Mouse (Mus musculus) gastrocnemius, postnatal 25 days (tissue): ENCODE results near the gene Gm5800. TPM values are rescaled to one million over a fixed set of nuclear protein-coding genes. Genes with fewer than 3 reads are reported as not detected.
"Not testable (repeated sequence)": the region's sequence is repeated elsewhere in the genome, so short reads cannot be mapped to it uniquely, and the experiment has no call there.

Source experiments
- DNase-seq: peaks from one replicate; pipeline ENCODE4 v3.0.0; 2022
- long read RNA-seq, 2 experiments: library from polyadenylated mRNA; stranded (forward); transcript quantifications; one replicate each; pipeline ENCODE4 v2.0.0; 2021
- total RNA-seq, 2 experiments: library from RNA; stranded (reverse); gene quantifications; 1 replicate in 1 of 2; 2 replicates in 1 of 2; pipeline ENCODE4 v1.2.3; 2021

Gene Gm5800
- not detected for total RNA-seq
- long read RNA-seq, experiment 1: 0 reads
- long read RNA-seq, experiment 2: 0 reads

DNA sequence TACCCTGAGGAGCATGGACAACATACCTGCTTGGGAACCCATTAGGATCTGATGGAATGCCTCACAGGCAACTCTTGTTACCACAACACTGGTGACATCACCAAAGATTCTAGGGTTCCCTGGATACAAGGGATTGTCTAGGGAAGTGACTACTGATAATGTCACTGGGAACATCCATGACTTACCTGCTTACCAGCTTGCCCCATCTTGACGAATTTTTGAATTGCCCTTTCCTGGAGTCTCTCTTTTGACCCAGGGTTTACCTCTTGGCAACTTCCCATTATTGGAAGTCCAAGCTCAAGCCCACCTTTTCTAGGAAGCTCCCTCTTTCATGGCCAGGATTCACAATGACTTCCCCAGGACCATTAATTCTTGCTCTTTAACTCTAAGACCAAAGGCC, at the start of gene Gm5800:
Gm5800 (minus strand) TSS at position 101 of the 400 bp plus-strand sequence.
- no peak for DNase-seq

DNA sequence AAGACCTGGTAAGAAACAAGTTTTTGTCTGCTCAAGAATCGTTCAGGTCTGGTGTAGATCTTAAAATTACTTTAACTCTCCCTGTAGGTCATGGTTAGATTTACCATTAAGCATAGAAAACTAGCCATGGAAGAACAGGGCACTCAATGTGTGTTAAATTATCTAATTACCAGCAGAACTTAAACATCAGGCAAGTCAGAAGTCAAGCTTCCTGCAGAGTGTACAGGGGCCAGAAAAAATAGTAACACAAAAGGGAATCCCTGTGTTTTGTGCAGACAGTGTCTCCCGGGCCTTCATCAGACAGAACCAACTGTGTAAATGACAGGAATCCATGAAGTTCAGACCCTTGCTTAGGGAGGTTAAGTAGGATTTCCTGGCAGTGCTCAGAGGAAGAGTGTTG, 39.0 kb upstream of the Gm5800 start:
- DNase-seq: no peak

DNA sequence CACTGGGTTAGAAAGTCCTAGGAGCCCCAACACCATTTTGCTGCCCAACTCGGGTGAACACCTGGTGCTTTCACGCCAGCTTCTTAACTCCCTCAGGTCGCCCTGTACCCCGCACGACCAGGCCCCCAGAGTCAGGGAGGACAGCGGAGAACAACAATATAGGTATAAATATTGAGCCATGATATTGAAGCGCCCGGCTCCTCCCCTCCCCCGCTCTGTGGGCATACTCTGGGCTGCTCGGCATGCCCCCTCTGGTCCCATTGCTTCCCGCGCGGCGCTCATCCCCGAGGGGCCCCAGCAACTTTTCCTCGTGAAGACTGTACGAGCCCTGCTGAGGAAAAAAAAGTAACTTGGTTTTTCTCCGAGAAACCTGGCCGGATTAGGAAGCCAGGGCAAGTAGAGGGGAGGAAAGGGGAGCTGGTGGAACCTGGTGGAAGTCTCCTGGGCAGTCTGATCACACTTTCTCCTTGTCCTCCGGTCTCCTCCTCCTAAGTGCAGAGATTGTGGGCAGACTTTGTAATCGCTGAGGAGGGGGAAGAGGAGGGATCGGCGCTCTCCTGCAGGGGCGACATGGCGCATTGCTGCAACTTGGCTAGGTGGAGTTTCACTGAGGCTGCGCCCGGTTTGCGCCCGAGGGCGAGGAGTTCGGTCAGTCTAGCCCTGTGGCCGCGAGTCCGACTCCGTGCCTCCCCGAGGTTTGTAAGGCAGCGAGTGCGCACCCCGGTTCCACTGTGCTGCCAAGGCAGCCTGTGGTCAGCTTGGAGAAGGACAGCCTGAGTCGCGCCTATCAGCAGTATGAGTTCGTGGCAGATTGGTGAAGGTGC, 23.6 kb upstream of the Gm5800 start:
- DNase-seq: no peak

DNA sequence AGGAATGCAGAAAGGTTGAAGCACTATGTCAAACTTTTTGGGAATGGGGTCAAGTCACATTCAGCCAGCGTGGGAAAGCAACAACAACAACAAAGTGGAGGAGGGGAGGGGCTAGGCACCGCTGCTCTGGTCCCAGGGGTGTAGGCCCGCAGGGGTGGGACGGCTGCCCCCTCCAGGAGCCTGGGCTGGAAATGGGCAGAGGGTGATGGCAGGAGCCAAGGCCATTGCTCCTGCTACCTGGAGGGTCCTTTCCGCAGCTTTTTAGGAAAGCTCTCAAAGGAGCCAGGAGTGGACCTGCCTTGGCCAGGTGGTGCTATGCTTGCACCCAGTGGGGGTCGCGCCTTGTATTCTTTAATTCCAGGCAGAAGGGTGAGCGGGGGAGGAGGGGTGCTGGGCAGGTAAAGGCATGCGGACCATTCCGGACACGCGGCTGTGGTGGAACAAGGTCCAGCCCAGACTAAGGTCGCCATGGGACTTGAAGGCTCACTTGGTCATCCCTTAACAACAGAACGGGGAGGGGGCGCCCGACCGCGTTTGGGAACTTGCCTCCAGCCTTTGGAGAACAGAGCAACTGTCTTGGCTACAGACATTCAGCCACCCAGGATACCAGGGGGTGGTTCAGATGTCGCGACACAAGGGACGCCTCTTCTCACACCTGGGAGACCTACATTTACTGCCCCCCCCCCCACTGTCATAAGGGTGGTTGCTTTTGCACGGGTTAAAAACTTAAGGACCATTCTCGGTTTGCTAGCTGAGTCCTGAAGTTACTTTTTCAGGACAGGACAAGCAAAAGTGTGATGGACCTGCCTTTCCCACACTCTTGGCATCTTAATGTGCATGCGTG, 22.4 kb upstream of the Gm5800 start:
- no peak for DNase-seq

DNA sequence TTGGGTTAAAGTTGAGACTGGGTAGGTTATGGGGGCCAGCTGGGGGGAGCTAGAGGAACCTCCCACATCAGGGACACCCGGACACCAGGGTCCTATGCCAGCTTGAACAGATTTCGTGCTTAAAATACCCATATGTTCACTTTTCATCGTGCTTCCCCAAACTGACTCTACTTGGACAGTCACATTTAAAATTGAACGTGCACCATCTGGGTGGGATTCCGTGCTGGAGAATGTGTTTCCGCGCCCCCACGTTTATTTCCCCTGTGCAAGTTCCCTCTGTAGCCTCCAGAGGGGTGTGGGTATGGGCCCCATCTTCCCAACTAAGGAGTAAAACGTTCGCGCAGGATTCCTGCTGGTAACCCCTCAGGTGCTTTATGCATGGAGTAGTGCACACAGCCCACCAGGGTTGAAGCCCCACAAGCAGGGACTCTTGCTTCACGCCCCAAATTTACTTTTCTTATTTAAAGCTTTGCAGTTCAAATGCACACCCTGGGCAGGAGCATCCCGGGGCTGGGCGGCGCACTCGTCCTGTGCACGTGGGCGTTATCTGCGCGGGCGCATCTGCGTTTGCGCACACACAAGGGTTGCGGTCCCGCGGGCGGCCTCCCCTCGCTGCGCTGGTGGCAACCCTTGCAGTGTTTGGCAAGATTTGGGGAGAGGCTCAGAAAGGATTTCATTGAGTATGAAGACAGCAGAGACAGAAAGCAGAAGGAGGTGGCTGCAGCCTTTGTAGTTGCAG, 21.6 kb upstream of the Gm5800 start:
- DNase-seq: no peak

DNA sequence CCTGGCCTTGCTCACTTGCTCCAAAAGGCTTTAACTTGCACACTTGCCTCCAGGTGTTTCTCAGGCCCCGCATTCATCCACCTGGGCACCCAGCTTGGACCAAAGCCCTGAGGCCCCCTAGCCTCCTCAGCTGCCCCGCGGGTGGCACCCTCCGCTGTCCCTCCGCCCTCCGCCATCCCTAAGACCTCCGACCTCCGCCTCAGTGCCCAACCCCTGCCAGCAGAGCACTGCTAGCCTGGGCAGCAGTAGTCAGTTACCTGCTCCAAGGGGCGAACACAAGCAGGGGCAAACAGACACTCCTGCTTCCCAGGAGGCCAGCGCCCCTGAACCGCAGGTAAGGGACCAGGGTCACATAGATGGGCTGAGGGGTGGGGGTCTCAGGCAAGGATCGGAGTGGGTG, 21.0 kb upstream of the Gm5800 start:
- DNase-seq: no peak

DNA sequence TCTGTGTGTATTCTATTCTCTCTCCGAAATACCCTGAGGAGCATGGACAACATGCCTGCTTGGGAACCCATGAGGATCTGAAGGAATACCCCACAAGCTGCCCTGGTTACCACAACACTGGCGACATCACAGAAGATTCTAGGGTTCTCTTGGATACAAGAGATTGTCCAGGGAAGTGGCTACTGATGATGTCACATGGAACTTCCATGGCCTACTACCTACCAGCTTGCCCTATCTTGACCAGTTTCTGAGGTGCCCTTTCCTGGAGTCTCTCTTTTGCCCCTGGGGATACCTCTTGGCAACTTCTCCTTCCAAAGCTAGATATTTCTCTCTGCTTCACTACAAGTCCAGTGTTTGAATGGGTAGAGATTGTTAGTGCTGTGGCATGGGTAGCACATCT, 21.6 kb downstream of the Gm5800 start, which contains the start of gene Gm17079:
Gm17079 (minus strand) TSS at position 101 of the 400 bp plus-strand sequence.
- DNase-seq: not testable (repeated sequence)

DNA sequence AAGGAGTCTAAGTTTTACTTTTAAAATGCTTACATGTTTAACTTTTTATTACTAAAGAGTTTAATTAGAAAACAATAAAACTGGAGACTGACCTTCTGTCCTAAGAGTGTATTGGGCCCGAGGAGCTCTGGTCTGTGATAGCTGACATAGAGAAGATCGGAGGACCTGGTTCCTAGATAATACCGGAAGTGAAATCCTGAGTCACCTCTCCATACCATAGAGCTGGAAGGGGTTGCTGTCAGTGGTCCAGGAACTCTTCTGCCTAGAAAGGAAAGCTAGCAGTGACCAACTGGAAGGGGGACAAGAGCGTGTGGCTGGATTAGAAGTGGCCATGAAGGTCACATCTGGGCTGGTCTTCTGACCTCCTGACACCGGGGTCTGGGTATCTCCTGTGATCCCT, 39.7 kb downstream of the Gm5800 start:
- DNase-seq: no peak

Other genes starting within 250 kb of the Gm5800 start
- gene Gm5622, start 164.4 kb downstream of the Gm5800 start, total RNA-seq: not detected
- gene Gm17175, start 143.1 kb downstream of the Gm5800 start, total RNA-seq: not detected
- gene Gm17174, start 125.0 kb downstream of the Gm5800 start, total RNA-seq: not detected
- not detected for gene Gm17078, start 105.9 kb downstream of the Gm5800 start, total RNA-seq
- not detected for gene Gm4181, start 81.5 kb downstream of the Gm5800 start, total RNA-seq
- gene Gm17079, start 21.7 kb downstream of the Gm5800 start, total RNA-seq: not detected
- not detected for gene Ang4, start 56.4 kb upstream of the Gm5800 start, total RNA-seq
- gene AY358078, start 82.9 kb upstream of the Gm5800 start, total RNA-seq: not detected
- gene Ear6, start 136.5 kb upstream of the Gm5800 start, total RNA-seq: not detected
- 10 to 100 TPM in 1 of 2 experiments, 1 to 10 TPM in 1; 9.3 to 15.8 TPM for gene Mettl17, start 167.7 kb upstream of the Gm5800 start, total RNA-seq
- gene Slc39a2, start 175.7 kb upstream of the Gm5800 start, total RNA-seq: under 1 TPM; 0.46 to 0.54 TPM
- 1,000 to 10,000 TPM; 1,373 to 1,538 TPM for gene Ndrg2, start 197.0 kb upstream of the Gm5800 start, total RNA-seq
- 1 to 10 TPM in 1 of 2 experiments, under 1 TPM in 1; 0.62 to 1.1 TPM for gene Tppp2, start 201.2 kb upstream of the Gm5800 start, total RNA-seq
- gene Rnase13, start 205.6 kb upstream of the Gm5800 start, total RNA-seq: not detected